Mouse (Mus musculus): ENCODE results near the gene Snap23.

DNA sequence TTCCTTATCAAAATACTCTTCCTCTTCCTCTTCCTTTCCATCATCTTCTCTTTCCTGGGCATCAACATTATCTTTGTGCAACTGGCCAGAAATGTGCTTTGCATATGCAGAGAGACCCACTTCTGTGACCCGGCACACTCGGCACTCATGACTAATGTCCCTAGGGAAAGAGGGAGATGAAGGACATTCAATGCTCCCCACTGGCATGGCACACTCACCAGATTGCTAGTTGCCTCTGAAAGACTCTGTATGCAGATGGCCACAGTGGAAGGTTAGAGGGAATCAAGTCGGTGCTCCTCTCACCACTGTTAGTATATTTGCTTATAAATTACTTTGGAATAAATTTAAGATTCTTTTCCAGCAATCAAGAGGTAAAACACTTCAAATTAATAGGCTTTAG is 28.1 kb upstream of the Snap23 start:
- TF ChIP-seq CTCF (conservative IDR thresholded peaks at IDR 0.05 in 1 of 2, IDR thresholded peaks at IDR 0.05 in 1 of 2; ENCODE audit: low read depth in 2 of 2, low read length in 2 of 2) (no peak), RCOR1 (conservative IDR thresholded peaks at IDR 0.05; ENCODE audit: low read depth, low read length) (no peak), MAZ (IDR thresholded peaks at IDR 0.05; ENCODE audit: low read depth, low read length) (no peak)

All from CH12.LX (cell line).